Mouse (Mus musculus): ENCODE results near the gene Napb.
A peak's percentile ranks its signal among the peaks of the same experiment; 100 is the strongest.

- TF ChIP-seq CTCF (IDR thresholded peaks at IDR 0.05; ENCODE audit: borderline replicate concordance, control insufficient read depth, extremely low read depth, insufficient read depth, low read length, poor library complexity) = peak; percentile 77
- peak; percentile 71 for TF ChIP-seq POLR2A (IDR thresholded peaks at IDR 0.05; ENCODE audit: control insufficient read depth, extremely low read depth, insufficient read depth, low read length, poor library complexity)
Observed at GRCm38 (mm10) chr2:148680775-148681291, 51.4 kb downstream of the Napb start, which contains the start of gene Gzf1.
